Mouse (Mus musculus) gastrocnemius, postnatal 4 days (tissue): Measurements from ENCODE around the gene Trak1. TPM values are rescaled to one million over a fixed set of nuclear protein-coding genes. Genes with fewer than 3 reads are reported as not detected.
A peak's percentile ranks its signal among the peaks of the same experiment; 100 is the strongest.
"Not testable (repeated sequence)": the region's sequence is repeated elsewhere in the genome, so short reads cannot be mapped to it uniquely, and the experiment has no call there.

ENCODE experiments used
- DNase-seq, 2 experiments: peaks; one replicate each; pipeline ENCODE4 v3.0.0; 2021 to 2022; ENCODE audit warnings: low spot score in 2 of 2, mixed read lengths in 2 of 2
- total RNA-seq, 2 experiments: library from RNA; stranded (reverse); gene quantifications; 2 replicates each; pipeline ENCODE4 v1.2.3; 2021

Trak1 gene
- total RNA-seq, 2 experiments from 2014 or later: 193 to 204 TPM

GRCm38 (mm10) chr9:121423621-121424020 is 126.3 kb downstream of the Trak1 start:
- DNase-seq: no peak

GRCm38 (mm10) chr9:121424281-121425164 is 127.2 kb downstream of the Trak1 start:
- no peak for DNase-seq

DNA sequence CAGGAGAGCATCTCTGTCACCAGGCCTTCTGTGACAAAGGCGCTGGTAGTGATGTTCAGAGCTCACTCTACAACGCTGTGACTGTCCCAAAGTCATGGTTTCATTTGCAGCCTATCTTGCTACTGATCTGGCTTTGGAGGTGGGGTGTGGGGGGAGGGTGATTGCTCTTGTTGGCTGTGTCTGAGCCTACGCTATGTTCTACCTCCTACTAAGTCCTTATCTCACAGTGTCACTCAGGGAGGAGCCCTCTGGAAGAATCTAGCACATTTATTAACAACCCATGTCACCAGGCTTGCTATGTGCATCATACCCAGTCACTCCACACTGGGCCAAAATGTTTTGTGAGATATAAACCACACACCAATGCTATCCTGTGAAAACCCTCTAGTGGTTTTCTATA is 129.1 kb downstream of the Trak1 start:
- no peak for DNase-seq

DNA sequence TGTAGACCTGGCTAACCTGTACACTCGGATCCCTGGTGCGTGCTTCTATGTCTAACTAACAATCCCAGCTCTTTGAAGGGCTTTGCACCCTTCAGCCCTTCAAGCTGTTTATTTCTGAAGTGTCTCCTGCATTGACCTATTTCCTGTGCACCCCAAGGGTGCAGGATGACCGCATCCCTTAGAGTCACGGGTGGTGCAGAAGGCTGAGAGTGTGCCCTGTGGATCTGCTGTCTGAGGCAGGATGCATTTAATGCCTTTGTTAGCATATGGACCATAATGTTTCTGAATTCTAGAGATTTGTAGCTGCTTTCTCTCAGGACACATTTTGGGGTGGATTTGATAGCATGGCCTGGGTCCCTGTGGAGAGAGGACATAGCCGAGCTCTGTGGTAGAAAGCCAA is 129.6 kb downstream of the Trak1 start:
- no peak for DNase-seq

- no peak for DNase-seq
These were observed 132.3 kb downstream of the Trak1 start for GRCm38 (mm10) chr9:121429592-121429991.

DNA sequence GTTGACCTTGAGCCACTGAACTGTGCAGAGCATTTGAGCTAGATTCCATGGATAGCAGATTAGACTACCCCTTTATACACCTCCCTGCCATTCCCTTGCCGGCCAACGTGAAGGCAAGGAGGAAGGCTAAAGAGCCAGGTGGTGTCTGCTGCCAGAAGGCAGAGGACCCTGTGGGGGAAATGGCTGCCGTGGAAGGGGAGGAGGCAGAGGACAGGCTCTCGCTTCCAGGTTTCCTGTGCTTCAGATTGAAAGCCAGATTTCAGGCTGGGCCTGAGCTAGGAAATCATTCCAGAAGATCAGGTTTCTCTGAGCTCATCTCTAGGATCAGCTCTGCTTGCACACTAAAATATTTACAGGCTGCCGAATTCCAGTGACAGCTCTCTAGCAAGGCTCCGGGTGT is 133.1 kb downstream of the Trak1 start:
- peak in 1 of 2 experiments; percentile 41 for DNase-seq

DNA sequence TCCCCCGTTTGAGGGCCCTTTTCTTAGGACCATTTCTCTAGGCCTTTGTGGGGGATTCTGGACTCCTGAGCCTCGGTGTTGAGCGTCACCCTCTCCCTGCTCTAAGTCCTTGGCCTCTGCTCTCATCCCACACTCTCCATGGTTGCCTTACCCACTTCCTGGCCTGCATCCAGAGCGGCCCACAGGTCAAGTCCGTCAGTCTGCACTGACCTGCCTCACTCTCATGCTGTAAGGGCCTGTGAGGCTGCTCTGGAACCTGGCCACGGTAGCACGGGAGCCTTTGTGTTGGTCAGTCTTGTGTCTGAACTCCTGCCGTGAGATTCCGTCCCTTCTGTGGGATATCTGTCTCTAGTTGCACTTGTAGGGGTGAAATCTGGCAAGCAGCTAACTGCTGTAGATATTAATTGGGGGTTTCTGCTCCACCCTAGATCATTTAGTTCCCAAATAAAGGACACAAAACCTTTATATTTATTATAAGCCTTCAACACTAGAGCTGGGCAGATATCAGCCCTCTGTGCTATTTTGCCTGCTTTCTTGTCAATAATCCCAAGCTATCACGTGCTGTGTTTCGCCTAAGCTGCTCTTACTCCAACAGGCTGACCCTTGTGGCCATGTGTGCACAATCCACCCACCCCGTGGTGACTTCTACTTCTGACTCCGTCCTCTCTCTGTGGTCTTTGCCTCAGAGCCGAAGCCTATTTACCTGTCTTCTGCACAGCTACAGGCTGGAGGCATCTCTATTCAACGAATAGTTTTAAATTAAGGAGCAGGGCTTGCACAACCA is 136.6 kb downstream of the Trak1 start:
- no peak for DNase-seq

- no peak for DNase-seq
These were observed 138.1 kb downstream of the Trak1 start for GRCm38 (mm10) chr9:121435332-121435956.

DNA sequence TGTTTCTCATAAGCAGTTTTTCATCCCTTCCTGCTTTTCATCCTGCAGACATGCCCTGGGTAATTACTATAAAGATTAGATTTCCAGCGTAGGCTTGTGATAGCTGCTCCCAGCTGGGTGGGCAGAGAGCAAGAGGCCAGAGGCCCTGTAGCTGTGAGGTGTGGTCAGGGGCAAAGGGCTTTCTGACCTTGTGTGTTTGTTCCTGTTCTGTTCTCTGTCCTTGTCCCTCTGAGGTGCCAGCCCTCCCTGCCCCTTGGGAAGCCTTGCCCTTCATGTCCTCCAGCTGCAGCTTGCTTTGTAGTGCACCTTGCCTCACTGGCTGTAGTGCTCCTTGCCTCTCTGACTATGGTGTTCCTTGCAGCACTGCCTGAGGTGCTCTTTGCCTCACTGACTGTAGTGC is 139.2 kb downstream of the Trak1 start:
- no peak for DNase-seq

- DNase-seq: no peak
These were observed 144.8 kb downstream of the Trak1 start for GRCm38 (mm10) chr9:121442145-121442544.

DNA sequence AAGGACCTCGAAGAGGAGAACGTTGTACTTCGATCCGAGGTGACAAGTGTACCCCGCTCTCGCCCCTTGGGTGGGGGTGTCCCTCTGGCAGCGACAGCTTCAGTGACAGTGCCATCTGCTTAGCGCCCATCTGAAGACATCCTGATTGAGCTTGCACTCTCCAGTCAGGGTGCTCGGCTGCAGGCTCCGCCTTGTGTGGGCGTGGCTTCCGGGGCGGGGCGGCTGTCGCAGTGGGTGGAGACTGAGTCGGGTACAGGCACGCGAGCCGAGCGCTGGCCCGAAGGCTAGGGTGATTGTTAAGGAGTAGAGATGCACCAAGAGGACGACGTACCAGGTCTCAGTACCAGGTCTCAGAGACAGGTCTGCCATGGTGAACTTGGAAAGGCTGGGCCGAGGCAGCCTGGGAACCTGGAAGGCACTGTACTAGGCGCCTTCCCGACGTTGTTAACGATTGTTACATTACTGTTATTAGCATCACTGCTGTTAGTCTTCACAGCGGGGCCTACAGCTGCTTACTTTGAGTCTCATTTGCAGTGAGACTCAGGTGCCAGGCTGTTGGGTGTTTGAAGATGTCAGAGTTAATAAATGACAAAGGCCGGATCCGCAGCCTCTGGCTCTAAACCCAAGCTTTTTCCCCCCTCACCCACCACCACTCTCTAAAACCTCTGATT is 146.5 kb downstream of the Trak1 start:
- DNase-seq: no peak

DNA sequence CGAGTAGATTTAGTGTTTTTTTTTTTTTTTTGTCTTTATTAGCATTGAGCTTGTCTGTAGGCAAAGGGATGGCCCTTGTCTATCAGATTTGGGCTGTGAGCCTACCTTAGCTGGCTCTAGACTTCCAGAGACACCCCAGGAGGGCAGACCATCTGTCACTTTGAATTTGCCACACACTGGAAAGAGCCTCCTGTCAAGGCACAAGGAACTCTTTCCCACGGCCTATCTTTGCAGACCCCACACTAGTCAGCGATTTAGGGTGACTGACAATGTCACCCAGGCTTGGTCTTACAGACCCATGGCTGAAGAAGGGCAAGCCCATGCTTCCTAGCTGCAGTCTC is 147.0 kb downstream of the Trak1 start:
- DNase-seq: no peak

DNA sequence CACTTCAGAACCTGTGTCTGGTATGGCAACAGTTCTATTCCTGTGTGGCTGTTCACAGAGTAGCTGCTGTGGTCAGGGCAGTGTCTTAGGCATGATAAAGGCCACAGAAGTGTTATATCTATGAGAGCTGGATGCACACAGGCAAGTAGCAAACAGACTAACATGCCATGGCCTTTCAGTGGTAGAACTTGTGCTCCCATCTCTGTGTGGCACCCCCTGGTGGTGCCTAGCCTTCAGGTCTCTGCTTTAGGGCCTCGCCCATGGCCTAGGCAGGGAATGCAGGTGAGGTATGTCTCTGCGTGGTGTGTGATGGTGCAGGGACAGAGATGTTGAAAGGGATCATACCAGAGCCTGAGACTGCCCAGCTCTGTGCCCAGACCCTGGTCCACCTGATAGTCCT is 148.1 kb downstream of the Trak1 start:
- no peak for DNase-seq

- DNase-seq: no peak
These were observed 149.1 kb downstream of the Trak1 start for GRCm38 (mm10) chr9:121446431-121446831.

- DNase-seq: not testable (repeated sequence)
These were observed 155.1 kb downstream of the Trak1 start for GRCm38 (mm10) chr9:121452342-121452942.

DNA sequence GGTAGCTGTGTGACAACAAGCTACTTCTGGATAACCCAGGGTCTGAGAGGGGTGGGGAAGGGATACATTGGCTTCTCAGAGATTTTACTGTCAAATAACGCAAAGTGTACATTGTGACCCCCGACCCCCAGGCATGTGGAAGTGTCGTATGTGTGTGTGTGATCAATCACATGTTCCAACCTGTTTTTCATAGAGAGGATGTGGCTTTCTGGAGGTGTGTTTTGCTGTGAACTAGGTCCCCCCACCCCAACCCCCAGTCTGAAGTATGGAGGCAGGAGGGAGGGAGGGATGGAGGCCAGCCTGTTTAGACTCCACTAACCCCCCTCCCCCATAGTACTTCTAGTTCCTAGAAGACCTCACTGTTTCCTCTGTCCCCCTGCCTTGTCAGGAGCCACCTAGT is 157.6 kb downstream of the Trak1 start:
- DNase-seq: no peak

DNA sequence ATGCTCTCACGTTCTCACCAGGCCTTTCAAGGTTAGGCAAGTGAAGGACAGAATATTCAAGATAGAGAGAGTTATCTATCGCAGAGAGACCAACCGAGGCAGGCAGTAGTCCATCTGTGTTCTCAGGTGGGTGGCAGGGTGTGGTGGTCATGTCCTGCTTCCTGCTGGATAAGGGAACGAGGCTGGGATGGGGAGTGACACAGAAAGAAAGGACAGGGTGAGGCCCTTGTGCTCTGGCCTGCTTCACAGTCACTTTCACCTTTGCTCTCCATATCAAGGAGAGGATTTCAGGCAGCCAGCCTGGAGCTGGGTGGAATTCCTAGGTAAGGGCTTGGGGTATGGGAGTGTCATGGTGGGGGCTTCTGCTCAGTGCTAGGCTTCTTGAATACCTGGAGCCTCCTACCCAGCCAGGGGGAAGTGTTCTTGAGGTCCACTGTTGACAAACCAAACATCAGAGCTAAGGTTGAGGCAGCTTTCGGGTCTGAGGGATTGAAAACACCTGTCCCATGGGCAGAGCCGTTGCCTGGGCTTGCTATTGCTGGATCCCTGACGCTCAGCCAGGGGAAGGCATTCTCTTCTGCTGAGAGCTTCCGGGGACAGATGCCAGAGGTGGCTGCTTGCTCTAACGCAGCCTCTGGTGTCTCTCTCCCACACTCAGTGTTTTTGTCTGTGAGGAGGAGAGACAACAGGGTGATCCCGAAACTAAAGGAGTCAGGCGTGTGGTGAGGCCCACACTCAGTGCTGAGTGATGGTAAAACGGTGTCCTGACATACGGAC is 159.6 kb downstream of the Trak1 start:
- no peak for DNase-seq

DNA sequence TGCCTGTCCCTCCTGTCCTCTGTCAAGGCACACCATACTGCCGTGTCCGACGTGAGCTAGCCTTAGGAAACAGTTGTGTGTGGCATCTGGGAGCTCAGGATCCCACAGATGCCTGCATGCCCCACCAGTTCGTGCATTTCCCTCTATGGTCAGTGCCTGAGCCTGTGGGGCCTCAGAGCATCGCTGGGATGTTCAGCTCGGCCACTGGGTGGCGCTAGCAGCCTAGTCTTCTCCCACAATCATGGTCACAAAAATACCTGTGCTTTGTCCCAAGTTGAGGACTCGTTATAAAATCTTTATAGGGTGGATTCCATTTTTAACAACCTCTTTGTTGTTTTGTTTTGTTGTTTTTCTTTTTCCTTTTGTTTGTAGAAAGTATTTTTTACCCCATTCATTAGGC is 161.2 kb downstream of the Trak1 start:
- peak in 1 of 2 experiments; percentile 52 for DNase-seq

DNA sequence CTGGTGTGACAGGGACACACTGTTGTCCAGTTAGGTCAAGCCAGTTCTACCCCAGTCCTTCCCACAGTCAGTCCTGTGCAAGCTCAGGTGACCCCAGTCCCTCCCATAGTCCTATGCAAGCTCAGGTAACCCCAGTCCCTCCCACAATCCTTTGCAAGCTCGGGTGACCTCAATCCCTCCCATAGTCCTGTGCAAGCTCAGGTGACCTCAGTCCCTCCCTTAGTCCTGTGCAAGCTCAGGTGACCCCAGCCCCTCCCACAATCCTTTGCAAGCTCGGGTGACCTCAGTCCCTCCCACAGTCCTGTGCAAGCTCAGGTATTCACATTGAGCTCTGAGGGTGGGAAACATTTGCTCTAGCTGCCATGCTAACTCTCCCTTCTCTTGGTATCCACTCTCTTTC is 162.6 kb downstream of the Trak1 start:
- DNase-seq: no peak

DNA sequence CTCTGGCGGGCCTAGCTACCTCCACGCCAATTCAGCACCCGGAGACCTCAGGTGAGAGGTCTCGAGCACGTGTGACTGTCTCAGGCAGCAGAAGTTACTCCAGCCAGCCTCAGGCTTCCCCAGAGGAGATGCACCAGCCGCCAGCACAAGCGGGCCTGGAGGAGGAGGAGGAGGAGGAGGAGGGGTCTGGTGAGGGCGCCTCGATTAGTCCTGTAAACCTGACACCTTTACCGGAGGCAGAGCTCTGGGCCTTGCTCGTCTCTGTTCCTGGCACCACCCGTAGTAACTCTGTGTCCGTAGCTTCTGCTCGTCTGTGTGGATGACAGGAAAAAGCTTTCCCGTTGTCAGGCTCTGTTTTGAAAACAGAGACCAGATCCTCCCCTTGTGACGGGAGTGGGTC is 163.2 kb downstream of the Trak1 start:
- DNase-seq: no peak
